8 mouse cellular contexts compared by ENCODE assay signal in the genomic region with DNA sequence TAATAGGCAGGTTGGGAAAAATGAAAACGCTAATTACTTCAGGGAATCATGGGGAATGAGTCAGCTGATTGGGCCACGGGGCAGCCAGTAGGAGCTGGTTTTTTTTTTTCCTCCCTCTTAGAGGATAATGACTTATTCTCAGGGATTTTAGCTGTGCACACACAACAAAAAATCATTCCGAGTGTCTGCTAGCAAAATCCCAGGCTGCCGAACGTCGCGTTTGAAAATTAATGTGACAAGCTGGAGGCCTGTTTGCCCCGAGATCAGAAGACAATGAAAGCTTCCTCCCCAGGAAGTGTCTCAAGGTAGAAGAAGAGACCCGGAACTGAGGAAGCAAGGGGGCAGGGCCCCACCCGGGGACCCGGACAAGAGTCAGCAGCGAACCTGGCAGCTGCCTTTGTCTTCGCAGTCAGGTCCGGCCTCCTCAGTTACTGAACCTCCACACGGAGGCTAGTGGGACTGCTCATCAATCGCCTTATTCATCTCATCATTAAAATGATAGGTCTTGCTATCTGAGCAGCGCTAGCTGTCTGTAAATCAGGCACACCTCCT.
A peak's percentile ranks its signal among the peaks of the same experiment; 100 is the strongest.
DNase-seq lines count a peak whose midpoint lies in the region; ATAC-seq and TF ChIP-seq lines count a peak whose summit lies in the region.

No protein-coding gene starts in this region.

- ATAC-seq in midbrain, postnatal 0 days (ENCODE audit: low FRiP score) = peak; percentile 70

- H3K4me3 ChIP-seq in midbrain, postnatal 0 days (ENCODE audit: low read depth, low read length) = no peak overlapping the region

- H3K4me2 ChIP-seq in midbrain, postnatal 0 days (ENCODE audit: low read depth, low read length, poor library complexity, severe bottlenecking) = peak overlapping the region; percentile 13; the same call in 1 of the 2 replicates

- intact Hi-C loops in heart, postnatal 10 days (cut with DNase I) = no loop called here

- peak overlapping the region; percentile 84 for H3K27ac ChIP-seq in midbrain, postnatal 0 days (ENCODE audit: low read depth, low read length)

- no peak for TF ChIP-seq CTCF in midbrain, postnatal 0 days (IDR thresholded peaks at IDR 0.05)

- H3K9ac ChIP-seq in midbrain, postnatal 0 days (replicated peaks; ENCODE audit: low read length, poor library complexity, severe bottlenecking) = peak overlapping the region; percentile 50

- H3K36me3 ChIP-seq in midbrain, postnatal 0 days (ENCODE audit: insufficient read depth, low read length) = no peaks in the 10 kb centered on the region

- H3K9me3 ChIP-seq in midbrain, postnatal 0 days (ENCODE audit: low read length) = no peaks in the 10 kb centered on the region

- peaks cover 7% of the 10 kb centered on the region; the same call in 1 of the 2 replicates for H3K4me1 ChIP-seq in midbrain, postnatal 0 days (ENCODE audit: insufficient read depth, low read length)

- H3K27me3 ChIP-seq in midbrain, postnatal 0 days (ENCODE audit: insufficient read depth, low read length) = no peaks in the 10 kb centered on the region

- DNase-seq in CD4-positive helper T cell, adult 2 months (ENCODE audit: low read depth, low spot score) = peak; percentile 49
- DNase-seq in T-cell, adult 2 months (ENCODE audit: low spot score) = peak; percentile 72
- DNase-seq in heart, postnatal 10 days = peak; percentile 24 to 35
- DNase-seq in kidney, postnatal 36 days = peak; percentile 40 to 58
- peak; percentile 60 for DNase-seq in midbrain, postnatal 0 days (ENCODE audit: low spot score)
- DNase-seq in cerebellum, adult 18-20 months = no peak
- no peak for DNase-seq in gastrocnemius, adult 8-10 months (ENCODE audit: low spot score in 2 of 2)
- no peak for DNase-seq in urinary bladder, postnatal 14 days (ENCODE audit: low spot score)

- WGBS in midbrain, postnatal 0 days = 5% methylated on average over 17 of the region's 17 CpGs

Comparison
In these comparisons a context has a peak if more than half of its experiments do, and no peak if none do; other contexts are left out.
1. DNase-seq: peak in CD4-positive helper T cell, adult 2 months (single experiment), T-cell, adult 2 months (single experiment), heart, postnatal 10 days (2 of 2), kidney, postnatal 36 days (2 of 2) and midbrain, postnatal 0 days (single experiment); none in cerebellum, adult 18-20 months (0 of 2), gastrocnemius, adult 8-10 months (0 of 2) and urinary bladder, postnatal 14 days (single experiment).